Mouse (Mus musculus) forebrain, embryonic 11.5 days (tissue): Measurements from ENCODE around the gene Ubn2. TPM values are rescaled to one million over a fixed set of nuclear protein-coding genes. Genes with fewer than 3 reads are reported as not detected.
"Not testable (repeated sequence)": the region's sequence is repeated elsewhere in the genome, so short reads cannot be mapped to it uniquely, and the experiment has no call there.

Experiments used
- ATAC-seq: fragments of 200-750 bp; cut with Nextera tagmentation; replicated peaks from 2 replicates; pipeline ENCODE4 v1.8.0; 2017; ENCODE audit warnings: moderate TSS enrichment; ENCODE audit not compliant: low FRiP score
- DNase-seq: peaks from one replicate; pipeline ENCODE4 v3.0.0-alpha.2; 2017; ENCODE audit warnings: low spot score
- H3K27ac ChIP-seq: fragments of 300-500 bp; sonication (generic); 2 replicates; pipeline ENCODE4 v1.5.1; 2014; ENCODE audit warnings: low read depth, low read length
- H3K27me3 ChIP-seq: fragments of 300-500 bp; sonication (generic); 2 replicates; pipeline ENCODE4 v1.6.1; 2014; ENCODE audit warnings: mild to moderate bottlenecking, low read length, mixed read lengths; ENCODE audit not compliant: control insufficient read depth, insufficient read depth
- H3K36me3 ChIP-seq: fragments of 300-500 bp; sonication (generic); 2 replicates; pipeline ENCODE4 v1.6.1; 2014; ENCODE audit warnings: mild to moderate bottlenecking, low read length, moderate library complexity, mixed read lengths; ENCODE audit not compliant: control insufficient read depth, insufficient read depth
- H3K4me1 ChIP-seq: fragments of 300-500 bp; sonication (generic); replicated peaks from 2 replicates; pipeline ENCODE4 v1.6.1; 2014; ENCODE audit warnings: low read length, mixed read lengths; ENCODE audit not compliant: control insufficient read depth, insufficient read depth
- H3K4me2 ChIP-seq: fragments of 300-500 bp; sonication (generic); 2 replicates; pipeline ENCODE4 v1.6.1; 2014; ENCODE audit warnings: low read depth, mild to moderate bottlenecking, low read length, moderate library complexity, mixed read lengths; ENCODE audit not compliant: severe bottlenecking
- H3K4me3 ChIP-seq: fragments of 300-500 bp; sonication (generic); 2 replicates; pipeline ENCODE4 v1.5.1; 2014; ENCODE audit warnings: low read depth, low read length
- H3K9ac ChIP-seq: fragments of 300-500 bp; sonication (generic); 2 replicates; pipeline ENCODE4 v1.6.1; 2014; ENCODE audit warnings: low read length
- H3K9me3 ChIP-seq: fragments of 300-500 bp; sonication (generic); 2 replicates; pipeline ENCODE4 v1.6.1; 2016; ENCODE audit warnings: low read length, mixed read lengths; ENCODE audit not compliant: control insufficient read depth
- WGBS: fragments of 180-500 bp; shearing (Covaris S2); extraction: QIAGEN DNeasy Blood & Tissue Kit; methylation state at CpG from one replicate; pipeline ENCODE4 v1.1.7; 2014; 5-methylcytosine and 5-hydroxymethylcytosine counted together
- polyA plus RNA-seq: library from polyadenylated mRNA; unstranded; fragments of >200 nt; fragmentation: Nextera tagmentation; extraction: Ambion mirVana; gene quantifications from 2 replicates; pipeline ENCODE4 v1.2.1, GENCODE M21; 2014

Ubn2 gene
- polyA plus RNA-seq, 1 experiment from 2014 or later: 27.1 TPM

DNA sequence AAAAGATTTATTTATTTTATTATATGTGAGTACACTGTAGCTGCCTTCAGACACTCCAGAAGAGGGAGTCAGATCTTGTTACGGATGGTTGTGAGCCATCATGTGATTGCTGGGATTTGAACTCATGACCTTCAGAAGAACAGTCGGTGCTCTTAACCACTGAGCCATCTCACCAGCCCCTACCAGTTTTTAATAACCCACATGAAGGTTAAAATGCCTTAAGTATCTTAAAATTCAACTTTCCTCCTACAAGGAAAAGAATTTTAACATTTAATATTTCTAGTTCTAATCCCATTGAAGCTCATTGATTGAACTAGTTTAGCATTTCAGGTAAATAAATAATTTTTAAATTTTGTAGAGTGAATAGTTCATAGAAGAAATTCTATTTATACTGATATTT, 113.3 kb downstream of the Ubn2 start:
- not testable (repeated sequence) for H3K4me3 ChIP-seq, H3K4me2 ChIP-seq, ATAC-seq, H3K9me3 ChIP-seq, H3K9ac ChIP-seq, H3K27me3 ChIP-seq, H3K36me3 ChIP-seq, H3K4me1 ChIP-seq, DNase-seq, H3K27ac ChIP-seq
- WGBS: 87% methylated on average over 2 of the region's 2 CpGs

DNA sequence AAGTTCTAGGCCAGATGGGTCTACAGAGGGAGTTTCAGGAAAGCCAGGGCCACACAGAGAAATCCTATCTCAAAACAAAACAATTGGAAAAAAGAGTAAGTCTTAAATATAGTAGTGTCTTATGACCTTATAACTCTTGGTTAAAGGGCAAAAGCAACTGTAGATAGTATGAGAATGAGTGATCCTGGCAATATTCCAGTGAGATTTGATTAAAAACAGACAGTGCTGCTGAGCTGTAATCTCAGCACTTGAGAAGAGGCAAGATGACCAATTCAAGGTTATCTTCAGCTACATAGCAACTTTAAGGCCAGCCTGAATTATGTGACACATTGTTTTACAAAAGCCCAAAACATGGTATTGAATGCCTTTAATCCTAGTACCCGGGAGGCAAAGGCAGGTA, 114.0 kb downstream of the Ubn2 start:
- H3K4me3 ChIP-seq: no peak overlapping the region
- 89% methylated on average over 1 of the region's 1 CpGs for WGBS
- no peaks in the 10 kb centered on the region for H3K9me3 ChIP-seq
- no peak overlapping the region for H3K27ac ChIP-seq
- H3K4me2 ChIP-seq: no peak overlapping the region
- no peaks in the 10 kb centered on the region for H3K27me3 ChIP-seq
- no peaks in the 10 kb centered on the region for H3K4me1 ChIP-seq
- H3K9ac ChIP-seq: no peak overlapping the region
- DNase-seq (no peak), ATAC-seq (no peak)
- no peaks in the 10 kb centered on the region for H3K36me3 ChIP-seq

DNA sequence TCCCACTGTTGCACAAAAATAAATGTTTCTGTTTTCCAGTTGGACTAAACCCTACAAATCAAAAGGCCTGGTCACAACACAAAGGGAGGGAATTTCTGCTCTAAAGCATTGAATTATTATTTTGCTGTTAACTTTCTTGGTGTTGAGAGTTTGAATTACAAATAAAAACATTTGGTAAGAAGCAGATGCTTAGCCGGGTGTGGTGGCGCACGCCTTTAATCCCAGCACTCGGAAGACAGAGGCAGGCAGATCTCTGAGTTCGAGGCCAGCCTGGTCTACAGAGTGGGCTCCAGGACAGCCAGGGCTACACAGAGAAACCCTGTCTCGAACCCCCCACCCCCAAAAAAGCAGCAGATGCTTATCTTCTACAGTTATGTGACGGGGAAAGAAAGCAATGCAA, 114.8 kb downstream of the Ubn2 start:
- 92% methylated on average over 7 of the region's 7 CpGs for WGBS
- not testable (repeated sequence) for H3K4me3 ChIP-seq

DNA sequence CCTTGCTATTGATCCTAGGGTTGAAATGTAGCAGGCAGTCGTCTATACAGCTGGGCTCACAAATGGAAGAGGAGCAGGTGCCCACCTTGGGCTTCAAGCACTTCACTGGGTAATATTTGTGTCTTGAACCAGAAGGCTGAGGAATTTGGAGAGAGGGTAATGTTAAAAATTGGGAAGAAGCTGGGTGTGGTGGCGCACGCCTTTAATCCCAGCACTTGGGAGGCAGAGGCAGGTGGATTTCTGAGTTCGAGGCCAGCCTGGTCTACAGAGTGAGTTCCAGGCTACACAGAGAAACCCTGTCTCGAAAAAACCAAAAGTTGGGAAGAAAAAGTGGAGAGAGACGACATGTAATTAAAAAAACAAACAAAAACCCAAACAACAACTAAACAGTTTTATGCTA, 116.1 kb downstream of the Ubn2 start:
- DNase-seq, H3K36me3 ChIP-seq, H3K9ac ChIP-seq, ATAC-seq, H3K27me3 ChIP-seq, H3K4me1 ChIP-seq, H3K9me3 ChIP-seq, H3K27ac ChIP-seq: not testable (repeated sequence)
- WGBS: 84% methylated on average over 6 of the region's 6 CpGs
- H3K4me3 ChIP-seq: peak overlapping the region; percentile 77; the same call in 1 of the 2 replicates
- H3K4me2 ChIP-seq: peak overlapping the region; percentile 75; the same call in 1 of the 2 replicates

More for the DNA sequence above, 114.8 kb downstream of the Ubn2 start:
- H3K4me2 ChIP-seq, H3K9ac ChIP-seq, H3K36me3 ChIP-seq, H3K4me1 ChIP-seq, ATAC-seq, H3K27ac ChIP-seq, DNase-seq, H3K9me3 ChIP-seq, H3K27me3 ChIP-seq: not testable (repeated sequence)

DNA sequence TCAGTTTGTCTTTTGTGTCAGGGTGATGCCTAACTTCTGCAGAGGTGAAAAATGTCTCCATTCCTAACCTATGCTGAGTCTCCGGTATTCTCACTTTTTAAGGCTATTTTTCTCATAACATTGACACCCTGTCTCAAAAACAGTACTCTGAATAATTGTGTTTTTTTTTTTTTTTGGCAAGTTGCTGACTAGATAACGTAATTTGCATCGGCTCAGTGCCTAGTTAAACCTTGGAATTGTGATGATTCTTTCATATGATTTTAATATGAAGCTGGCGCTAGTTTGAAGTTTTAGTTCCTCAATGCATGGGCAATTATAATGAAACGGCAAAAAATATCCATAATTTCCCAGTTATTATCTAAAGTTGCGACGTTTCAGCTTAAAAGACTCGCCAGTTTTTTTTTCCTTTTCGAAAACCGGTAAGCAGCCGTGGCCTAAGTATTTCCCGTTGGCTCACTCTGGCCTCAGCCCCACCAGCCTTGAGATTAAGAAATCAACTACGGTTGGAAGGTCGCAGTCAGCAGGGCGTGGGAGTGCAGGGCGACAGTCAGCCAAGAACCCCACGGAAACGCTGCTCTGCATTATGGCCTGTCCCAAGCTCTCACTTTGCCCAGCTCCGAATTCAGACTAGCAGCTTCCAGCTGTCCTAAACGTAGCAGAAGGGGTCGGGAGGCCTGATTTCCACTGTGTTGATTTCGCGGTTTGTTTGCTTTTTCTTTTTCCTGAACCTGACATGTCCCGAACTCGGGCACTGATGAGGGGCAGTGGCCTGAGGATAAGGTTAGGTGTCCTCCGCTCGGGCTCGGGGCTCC, 116.7 kb downstream of the Ubn2 start:
- H3K36me3 ChIP-seq: no peaks in the 10 kb centered on the region
- peak overlapping the region; percentile 97 for H3K27ac ChIP-seq
- H3K4me3 ChIP-seq: peak overlapping the region; percentile 77
- DNase-seq: no peak
- H3K9me3 ChIP-seq: no peaks in the 10 kb centered on the region
- H3K4me2 ChIP-seq: peak overlapping the region; percentile 75
- no peaks in the 10 kb centered on the region; the same call in 1 of the 2 replicates for H3K4me1 ChIP-seq
- no peaks in the 10 kb centered on the region for H3K27me3 ChIP-seq
- H3K9ac ChIP-seq: peak overlapping the region; percentile 86
- WGBS: 9% methylated on average over 28 of the region's 28 CpGs
- peak; percentile 7 for ATAC-seq

DNA sequence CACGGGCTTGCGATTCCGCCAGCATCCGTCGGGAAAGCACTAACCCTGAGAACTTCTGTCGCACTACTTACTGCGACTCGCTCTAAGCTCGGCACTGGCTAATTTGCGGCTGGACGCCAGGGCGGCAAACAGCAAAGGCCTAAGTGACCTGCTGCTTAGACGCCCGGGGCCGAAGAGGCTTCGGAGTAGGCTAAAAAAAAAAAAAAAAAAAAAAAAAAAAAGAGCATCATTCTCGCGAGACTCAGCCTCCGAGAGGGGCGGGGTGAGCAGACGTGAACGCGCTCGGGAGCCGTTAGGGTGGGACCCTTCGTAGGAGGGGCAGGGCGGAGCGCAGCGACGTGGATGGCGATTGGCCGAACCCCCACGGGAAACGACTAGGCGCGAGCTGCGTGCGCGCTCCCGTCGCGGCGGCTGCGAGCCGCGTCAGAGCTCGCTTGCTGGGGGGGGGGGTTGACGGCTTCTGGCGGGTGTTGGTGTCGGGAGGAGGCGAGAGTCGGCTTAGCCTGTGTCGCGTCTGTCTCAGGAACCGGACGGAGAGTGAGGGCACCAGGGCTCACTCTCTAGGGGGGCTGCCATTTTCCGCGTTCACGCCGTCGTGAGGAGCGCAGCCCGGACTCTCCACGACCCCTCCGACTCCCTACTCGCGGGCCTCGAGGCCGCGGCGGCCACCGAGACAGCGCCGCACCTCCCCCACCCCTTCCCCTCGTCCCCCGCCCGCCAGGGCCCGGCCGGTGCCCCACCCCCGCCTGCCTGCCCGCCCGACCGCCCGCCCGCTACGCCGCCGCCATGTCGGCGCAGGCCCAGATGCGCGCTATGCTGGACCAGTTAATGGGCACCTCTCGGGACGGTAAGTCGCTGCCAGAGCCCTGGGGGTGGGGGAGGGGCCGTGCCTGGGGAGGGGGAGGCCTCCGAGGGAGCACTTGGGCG, 117.6 kb downstream of the Ubn2 start, which contains the start of gene Luc7l2:
Luc7l2 (plus strand) TSS at position 273 of the 927 bp plus-strand sequence.
- no peaks in the 10 kb centered on the region for H3K36me3 ChIP-seq
- peak; percentile 99 for DNase-seq
- H3K4me1 ChIP-seq: no peaks in the 10 kb centered on the region; the same call in 1 of the 2 replicates
- peak within 1 kb of the TSS; percentile 97 for H3K27ac ChIP-seq
- H3K27me3 ChIP-seq: no peaks in the 10 kb centered on the region
- peak within 1 kb of the TSS; percentile 77 for H3K4me3 ChIP-seq
- no peaks in the 10 kb centered on the region for H3K9me3 ChIP-seq
- H3K9ac ChIP-seq: peak within 1 kb of the TSS; percentile 87
- ATAC-seq: peak; percentile 91
- under 1% methylated on average over 86 of the region's 98 CpGs for WGBS
- peak within 1 kb of the TSS; percentile 75 for H3K4me2 ChIP-seq

DNA sequence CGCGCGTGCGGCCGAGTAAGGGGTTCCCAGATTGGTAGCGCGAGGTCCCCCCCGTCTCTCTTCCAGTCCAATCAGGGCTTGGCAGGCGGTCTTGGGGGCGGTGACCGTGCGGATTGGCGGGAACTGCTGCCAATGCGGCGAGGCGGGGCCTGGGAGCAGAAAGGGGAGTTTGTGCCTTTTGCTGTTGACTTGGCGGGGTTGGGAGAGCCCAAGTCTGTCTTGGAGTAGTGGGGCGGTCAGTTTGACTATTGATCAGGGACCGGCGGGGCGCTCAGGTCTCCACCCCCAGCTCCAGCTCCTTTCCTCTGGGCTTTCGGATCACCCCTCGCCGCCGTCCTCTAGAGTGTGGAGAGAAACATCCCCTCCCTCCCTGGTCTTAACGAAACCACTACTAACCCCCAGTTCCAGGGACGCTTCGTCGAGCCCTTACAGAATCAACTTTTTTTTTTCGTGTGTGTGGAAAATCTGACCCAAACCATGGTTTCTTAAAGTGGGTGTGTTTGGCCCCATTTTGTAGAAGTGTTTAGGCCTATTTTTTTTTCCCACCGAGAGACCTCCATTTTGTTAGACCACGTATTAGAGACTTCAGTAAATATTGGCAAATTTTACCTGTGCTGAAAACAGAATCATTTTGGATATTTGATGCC, 118.4 kb downstream of the Ubn2 start:
- ATAC-seq: peak; percentile 95
- Histone ChIP-seq H3K4me3 (peak overlapping the region; percentile 77), H3K27ac (peak overlapping the region; percentile 97), H3K9me3 (no peaks in the 10 kb centered on the region), H3K4me2 (peak overlapping the region; percentile 75), H3K9ac (peak overlapping the region; percentile 87), H3K4me1 (no peaks in the 10 kb centered on the region; the same call in 1 of the 2 replicates), H3K27me3 (no peaks in the 10 kb centered on the region), H3K36me3 (no peaks in the 10 kb centered on the region)
- under 1% methylated on average over 32 of the region's 32 CpGs for WGBS
- DNase-seq: peak; percentile 99

DNA sequence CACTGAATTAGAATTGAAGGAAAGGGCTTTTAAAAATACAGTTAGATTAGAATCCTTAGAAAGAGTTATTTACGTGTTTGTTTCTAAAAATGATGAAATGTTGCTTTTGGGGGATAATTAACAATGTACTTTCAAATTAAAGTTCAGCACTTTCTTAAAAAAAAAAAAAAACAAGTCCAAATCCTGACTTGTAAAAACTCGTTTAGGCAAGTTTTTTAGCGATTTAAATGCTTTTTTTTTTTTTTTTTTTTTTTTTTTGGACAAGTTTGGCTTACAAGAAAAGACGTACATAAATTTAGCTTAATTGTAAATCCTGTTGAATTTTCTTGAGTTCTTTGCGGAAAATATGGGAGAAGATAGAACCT, 118.9 kb downstream of the Ubn2 start:
- 31% methylated on average over 5 of the region's 5 CpGs for WGBS
- no peaks in the 10 kb centered on the region; the same call in 1 of the 2 replicates for H3K4me1 ChIP-seq
- DNase-seq (no peak), ATAC-seq (no peak)
- no peaks in the 10 kb centered on the region for H3K27me3 ChIP-seq
- H3K9me3 ChIP-seq: no peaks in the 10 kb centered on the region
- H3K27ac ChIP-seq: no peak overlapping the region
- peak overlapping the region; percentile 75 for H3K4me2 ChIP-seq
- H3K4me3 ChIP-seq: peak overlapping the region; percentile 77
- no peak overlapping the region; the same call in 1 of the 2 replicates for H3K9ac ChIP-seq
- H3K36me3 ChIP-seq: no peaks in the 10 kb centered on the region
